Mouse (Mus musculus) right cerebral cortex, postnatal 4 days (tissue): Measurements from ENCODE around the gene Tsen54.

ENCODE experiments used
- DNase-seq: peaks from one replicate; pipeline ENCODE4 v3.0.0-alpha.2; 2022

The Tsen54 gene

DNA sequence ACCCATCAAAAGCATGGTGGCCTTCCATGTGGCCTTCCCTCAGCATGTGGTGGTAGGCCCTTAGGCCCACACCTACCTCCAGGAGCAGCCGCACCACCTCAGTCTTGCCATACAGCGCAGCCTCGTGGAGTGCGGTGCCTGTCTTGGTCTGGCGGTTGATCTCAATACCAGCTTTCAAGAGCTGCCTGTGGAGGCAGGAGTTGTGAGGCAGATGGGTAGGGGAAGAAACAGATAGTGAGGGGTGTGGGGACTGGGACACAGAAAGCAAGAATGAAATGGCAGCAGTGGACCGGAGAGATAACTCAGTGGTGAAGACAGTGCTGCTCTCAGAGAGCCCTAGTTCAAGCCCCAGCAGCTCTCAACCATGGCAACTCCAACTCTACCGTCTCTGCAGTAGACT is 9.5 kb upstream of the Tsen54 start:
- no peak for DNase-seq

DNA sequence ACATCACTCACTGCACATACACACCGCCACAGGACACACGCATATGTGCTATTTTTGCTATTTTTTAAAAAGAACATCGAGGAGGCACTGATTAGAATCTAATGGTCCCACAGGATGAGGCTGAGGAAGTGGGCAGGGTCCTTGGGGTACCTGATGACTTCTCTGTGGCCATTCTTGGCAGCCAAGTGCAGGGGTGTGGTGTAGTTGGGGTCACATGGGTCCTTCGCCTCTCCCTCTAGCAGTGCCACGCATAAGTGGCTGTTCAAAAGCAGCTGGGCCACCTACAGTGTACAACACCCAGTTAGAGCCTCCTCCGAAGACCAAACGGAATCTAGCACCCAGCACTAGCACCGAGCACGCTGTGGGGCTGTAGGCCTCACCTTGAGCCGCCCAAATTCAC is 8.4 kb upstream of the Tsen54 start:
- no peak for DNase-seq

DNA sequence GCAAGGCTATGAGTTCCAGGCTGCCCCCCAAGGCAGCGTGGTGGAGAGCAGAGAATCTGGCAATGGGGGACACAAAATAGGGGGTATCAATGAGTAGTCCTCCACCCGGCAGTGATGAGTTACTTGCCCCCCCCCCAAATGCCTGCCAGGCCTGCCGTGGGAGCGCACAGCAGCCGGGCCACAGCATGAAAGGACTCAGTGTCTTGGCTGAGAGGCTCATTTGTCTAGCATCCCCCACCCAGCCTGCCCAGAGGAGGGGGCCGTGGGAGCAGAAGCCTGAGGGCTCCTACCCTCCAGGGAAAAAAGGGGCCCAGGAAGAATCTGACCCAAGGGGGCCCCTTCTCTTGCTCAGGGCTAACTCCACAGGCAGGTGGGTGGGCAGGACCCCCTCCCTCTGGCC is 7.2 kb upstream of the Tsen54 start:
- DNase-seq = no peak

DNA sequence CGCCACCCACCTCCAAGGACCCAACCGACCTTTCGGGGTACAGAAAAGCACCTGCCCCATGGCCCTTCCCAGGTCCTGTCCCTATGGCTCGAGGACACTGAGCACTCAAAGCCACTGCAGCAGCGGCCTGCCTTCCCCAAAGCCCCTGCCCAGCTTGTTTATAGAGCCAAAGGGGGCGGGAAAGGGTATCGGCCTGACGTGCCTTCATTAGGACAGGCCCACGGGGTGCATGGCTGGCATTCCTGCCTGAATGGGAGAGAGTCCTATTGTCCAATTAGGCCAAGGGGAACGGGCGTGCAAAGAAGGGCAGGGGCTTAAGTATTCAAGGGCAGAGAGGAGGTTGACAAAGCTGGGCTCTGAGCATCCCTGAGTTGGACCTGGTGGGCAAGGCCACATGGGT is 6.6 kb upstream of the Tsen54 start:
- DNase-seq = no peak

DNA sequence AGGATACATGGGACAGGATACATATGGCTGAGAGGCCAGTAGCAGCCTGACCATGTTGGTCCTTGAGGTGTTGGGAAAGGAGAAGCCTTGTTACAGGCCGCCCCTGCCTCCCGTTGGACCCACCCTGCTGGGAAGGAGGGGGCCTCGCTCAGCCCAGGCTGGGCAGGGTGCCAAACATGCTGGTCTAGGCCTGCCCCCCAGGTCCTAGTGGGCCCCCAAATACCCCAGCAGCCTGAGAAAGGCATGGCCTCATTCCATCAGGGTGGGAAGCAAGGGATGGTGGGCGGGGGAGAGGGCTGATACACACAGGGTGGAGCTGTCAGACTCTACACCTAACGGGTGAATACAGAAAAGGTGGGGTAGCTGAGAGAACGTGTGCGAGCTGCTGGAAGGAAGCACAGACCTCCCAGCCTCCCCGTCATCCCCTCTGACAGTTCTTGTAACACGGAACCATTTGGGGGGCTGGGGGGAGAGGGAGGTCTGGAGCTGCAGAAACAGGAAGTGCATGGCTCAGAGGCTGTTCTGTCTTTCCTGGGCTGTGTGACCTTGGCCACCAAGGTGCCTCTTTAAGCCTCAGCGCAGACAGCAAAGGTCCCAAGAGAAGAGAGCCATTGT is 5.7 kb upstream of the Tsen54 start:
- DNase-seq = peak; percentile 68

DNA sequence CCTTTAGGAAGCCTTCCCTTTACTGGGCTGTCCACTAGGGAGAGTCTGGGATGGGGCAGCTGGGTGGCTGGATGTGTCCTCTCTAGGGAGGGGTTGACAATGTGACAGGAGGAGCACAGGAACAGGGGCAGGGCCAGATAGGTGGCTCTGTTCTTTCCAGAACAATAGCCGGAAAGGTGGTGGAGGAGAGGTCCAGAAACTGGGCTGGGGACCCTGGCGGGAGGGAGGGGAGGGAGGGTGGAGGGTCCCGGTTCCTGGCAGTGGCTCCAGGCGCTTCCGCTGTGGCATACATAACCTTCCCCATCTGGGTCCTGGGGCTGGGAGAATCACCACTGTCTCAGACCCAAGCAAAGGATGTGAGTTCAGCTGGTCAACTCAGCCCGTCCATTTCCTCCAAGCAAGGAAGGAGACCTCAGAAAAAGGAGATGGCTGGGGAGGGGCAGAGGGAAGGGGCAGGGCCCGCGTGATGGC is 5.2 kb upstream of the Tsen54 start:
- DNase-seq = no peak

DNA sequence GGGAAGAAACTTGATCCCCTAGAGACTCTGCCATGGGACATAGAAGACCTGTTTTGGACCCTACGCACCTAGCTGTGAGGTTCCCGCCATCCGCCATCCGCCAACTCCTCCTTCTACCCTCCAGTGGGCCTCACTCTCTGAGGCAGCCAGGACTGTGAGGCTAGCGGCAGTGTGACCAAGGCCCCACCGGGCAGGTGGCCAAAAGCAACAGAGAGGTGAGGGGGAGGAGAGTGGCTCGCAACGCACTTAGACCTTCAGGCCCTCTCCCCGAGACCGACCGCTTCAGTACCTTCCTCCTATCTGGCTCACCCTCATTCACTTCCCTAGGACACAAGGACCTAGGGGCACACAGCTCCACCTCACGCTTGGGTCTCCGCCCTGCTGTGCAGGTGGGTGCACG is 4.1 kb upstream of the Tsen54 start:
- DNase-seq = no peak

DNA sequence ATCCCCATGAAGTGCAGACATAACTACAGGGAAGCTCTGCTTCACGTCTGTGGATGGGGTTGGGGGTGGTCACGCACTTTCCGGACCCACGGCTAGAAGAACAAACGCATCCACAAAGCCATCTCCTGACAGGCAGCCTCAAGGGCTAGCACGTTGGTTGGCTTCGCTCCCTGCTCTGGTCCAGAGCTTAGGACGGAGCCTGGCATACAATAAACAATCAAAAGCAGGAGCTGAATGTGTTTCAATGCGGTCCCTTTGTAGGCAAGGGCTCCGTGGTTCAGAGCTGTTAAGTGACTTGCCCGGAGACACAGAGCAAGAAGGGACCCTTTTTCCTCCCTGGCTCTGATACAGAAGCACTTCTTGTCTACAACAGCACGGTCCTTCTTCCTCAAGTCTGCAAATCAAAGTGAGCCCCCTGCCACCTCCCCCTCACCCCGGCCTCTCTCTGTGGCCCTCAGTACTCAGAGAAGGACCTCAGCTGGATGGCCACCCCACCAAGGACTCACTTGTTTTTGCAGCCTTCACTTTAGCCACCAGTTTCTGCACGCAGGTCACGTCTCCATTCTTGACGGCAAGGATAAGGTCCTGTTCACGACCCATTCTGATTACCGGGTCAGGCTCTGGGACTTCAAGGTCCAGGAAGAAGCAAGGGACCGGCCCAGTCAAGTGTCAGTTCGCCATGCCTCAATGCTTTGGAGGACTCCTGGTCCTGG is 3.0 kb upstream of the Tsen54 start:
- DNase-seq = no peak

DNA sequence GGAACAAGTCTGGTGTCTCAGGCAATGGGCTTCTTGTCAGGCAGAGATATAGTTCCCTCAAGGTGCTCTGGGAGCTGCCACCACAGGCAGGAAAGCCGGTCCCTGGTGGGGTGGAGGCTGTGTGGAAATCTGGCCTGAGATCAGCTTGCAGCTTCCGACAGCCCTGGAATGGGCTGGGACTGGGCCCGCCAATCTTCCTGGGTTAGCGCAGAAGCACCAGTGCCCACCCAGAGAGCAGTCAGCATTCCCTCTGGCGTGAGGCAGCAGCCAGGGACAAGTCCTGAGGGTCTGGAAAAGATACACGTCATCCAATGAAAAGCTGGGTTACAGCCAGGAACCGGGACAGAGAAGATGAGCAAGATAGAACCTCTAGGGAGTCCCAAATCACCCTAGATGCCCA is 2.4 kb upstream of the Tsen54 start:
- no peak for DNase-seq

DNA sequence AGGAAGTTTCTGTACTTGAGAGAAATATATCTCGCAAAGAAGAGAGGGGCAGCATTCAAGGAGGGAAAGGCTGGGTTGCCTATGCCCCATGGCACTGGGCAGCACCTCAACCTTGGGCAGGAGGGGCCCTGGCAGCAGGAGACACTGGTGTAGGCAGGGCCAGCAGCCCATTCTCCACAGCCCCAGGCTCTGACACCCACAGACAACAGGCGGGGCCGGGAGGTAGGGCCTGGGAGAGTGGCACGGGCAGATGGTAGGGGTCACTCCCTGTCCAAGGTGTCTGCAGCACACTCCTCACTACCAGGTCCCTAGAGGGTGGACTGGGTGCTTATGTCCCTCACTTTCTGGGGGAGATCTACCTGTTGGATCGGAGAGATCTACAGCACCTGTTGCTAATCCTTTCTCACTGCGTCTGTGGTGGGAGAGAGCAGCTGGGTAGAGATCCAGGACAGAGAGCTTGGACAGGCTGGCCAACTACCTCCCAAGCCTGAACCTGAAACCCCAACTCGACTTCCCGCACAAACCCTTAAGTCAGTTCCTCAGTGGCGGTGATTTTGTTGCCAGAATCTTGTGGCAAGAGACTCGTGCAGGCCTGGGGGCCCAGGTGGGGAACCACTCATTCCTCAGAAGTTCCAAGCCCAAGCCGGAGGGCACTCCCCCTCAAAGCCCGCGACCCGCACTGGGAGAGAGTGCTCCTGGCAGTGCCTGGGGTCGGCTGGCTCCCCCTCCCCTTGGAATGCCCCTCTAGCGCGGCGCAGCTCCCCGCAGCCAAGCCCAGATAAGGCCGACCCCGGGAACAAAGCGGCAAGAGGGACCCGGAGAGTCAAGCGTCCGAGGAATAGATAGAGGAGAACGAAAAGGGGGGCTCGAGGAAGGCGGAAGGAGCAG is 1.7 kb upstream of the Tsen54 start:
- no peak for DNase-seq

DNA sequence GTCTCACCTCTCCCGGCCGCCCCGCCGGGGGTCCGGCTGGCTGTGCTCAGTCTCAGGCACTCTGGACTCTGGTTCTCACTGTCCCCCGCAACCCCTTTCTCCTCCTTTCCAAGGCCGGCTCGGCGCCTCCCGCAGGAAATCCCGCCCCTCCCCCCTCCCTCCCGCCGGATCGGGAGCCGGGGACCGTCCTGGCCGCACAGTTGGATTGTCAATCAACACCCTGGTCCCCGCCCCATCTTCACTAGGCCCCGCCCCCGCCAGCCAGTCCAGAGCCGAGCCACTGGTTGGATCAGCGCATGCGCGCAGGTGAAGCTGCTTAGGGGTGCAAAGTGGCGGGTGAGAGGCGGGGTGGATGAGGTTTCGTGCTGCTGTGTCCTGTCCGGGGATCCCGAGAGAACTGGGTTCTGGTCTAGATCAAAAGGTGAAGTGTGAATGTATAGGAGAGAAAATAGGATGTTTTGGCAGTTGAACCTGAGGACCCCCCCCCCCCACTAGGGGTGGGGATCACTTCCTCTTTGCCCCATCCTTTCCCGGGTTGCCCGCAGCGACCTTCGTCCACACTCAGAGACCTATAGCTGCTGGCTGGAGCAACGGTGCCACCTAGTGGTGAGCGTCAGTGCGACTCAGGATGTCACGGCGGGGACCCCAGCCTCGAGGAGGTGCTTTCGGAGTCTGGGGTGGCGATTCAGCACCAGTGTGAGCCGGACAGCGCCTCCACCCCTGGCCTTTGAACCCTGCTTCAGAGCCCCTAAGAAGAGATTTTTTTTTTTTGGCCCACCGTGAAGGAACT is 822 bp upstream of the Tsen54 start, which contains the start of gene Caskin2:
Gene Caskin2 (minus strand): TSS at position 133 of the 790 bp plus-strand sequence.
- peak; percentile 92 for DNase-seq

DNA sequence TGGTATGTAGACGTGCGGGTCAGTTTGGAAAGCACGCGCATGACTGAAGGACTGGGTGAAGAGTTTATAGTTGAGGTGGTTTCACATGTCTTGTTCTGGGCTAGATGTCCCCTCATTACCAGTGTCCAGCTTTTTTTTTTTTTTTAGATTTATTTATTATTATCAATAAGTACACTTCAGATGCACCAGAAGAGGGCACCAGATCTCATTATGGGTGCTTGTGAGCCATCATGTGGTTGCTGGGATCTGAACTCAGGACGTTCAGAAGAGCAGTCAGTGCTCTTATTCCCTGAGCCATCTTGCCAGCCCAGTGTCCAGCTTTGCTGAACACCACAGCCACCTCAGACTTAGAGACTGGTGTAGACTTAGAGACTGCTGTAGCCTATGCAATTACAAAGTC is 2.8 kb downstream of the Tsen54 start:
- no peak for DNase-seq

DNA sequence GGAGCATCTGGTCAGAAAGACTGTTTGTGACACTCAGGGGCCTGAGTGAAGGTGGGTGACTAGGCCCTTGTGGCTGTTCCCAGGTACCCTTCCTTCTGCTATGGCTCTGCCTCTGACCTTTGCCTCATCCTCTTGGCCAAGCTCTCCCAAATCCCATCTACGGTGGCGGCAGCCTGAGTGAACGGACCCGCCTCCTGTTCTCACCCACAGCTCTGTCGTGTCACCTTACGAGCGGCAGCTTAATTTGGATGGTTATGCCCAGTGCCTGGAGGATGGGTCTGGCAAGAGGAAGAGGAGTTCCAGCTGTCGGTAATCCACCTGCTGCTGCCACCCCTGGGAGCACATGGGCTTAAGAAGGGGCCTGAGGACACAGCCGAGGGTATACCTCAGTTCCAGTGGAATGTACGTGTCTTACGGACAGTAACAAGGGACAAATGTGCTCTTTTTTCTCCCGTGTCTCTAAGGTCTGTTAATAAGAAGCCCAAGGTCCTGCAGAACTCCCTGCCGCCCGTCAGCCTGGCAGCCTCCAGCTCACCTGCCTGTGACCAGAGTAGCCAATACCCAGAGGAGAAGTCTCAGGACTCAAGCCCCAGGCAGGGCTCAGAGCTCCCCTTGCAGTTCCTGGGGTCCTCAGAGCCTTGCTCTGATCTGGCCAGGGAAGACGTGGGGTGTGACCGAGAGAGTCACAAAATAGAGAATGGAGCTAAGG is 5.5 kb downstream of the Tsen54 start:
- no peak for DNase-seq

DNA sequence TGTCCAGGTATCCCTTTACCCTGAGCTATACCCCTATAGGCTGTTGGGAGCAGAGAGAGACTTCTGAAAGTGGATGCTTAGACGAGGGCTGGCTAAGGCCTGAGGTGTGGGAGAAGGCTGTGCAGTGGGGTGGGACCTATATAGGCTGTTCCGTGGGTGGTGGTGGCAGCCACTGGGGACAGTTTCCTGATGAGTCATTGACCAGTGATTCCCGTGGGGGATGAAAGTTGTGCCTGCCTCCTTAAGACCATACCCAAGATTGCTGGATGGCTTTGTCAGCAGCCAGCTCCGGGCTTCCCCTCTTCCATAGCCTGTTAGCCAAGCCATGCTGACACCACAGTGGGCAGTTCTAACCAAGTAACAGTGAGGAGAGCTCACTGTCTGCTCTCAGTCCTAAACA is 6.5 kb downstream of the Tsen54 start:
- no peak for DNase-seq

DNA sequence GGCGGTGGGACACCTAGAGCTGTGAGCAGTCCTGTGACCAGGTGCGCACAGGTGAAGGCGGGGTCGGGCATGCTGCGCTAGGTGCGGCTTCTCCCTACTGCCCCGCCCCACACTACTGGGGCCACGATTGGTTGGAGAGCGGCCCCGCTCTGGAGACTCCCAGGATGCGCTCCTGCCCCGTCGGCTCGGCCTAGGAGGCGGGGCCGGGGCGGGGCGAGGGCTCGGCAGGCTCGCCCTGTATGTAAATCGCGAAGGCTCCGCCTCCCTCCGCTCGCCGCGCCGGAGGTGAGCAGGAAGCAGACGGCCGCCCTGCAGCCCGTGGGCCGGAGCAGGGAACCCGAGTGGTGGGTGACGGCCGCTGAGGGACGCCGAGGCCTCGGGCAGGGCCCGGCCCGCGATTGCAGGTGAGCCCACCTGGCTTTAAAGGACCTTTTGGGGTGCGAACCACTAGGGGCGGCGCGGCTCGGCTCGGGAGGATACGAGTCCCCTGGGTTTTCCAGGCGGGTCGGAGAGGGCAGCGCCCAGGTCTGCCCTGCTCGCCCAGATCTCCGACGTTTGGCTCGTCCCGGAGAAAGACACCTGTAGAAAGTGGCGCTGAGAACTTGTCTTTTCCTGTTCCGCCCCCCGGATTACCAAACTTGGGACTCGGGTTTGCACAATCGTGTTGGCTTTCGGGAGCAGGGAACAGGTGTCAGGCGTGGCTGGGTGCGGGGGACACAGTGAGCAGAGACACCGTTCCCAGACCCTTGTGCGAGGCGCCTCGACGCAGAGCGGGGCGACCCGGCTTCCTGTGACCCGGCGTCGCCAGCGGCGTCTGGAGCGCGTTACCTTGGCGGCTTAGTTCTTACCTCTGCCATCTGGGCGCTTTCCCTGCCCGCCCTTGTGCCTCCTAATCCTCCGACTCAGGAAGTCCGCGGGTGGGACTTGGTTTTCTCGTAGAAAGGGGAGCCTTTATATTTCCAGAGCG is 9.5 kb downstream of the Tsen54 start, which contains the start of gene Llgl2:
Gene Llgl2 (plus strand): TSS at position 276 of the 967 bp plus-strand sequence.
- peak; percentile 51 for DNase-seq

DNA sequence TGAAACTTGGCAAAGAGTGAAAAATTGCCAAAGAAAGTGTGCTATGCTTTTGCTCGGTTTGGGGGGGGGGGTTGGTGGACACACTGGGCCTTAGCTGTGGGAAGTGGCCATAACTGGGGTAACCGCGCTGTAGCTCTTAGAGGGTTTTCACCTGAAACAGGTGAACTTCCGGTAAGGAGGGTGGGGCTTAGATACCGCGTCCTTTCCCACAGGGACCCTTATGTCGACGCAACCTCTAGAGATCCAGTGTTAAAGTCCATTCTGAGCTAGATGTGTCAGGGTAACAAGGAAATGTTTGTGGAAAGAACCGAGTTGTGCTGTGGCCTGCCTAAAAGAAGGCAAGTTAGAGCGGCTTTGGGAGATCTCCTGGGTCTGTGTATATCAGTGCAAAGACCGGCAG is 10.3 kb downstream of the Tsen54 start:
- no peak for DNase-seq

DNA sequence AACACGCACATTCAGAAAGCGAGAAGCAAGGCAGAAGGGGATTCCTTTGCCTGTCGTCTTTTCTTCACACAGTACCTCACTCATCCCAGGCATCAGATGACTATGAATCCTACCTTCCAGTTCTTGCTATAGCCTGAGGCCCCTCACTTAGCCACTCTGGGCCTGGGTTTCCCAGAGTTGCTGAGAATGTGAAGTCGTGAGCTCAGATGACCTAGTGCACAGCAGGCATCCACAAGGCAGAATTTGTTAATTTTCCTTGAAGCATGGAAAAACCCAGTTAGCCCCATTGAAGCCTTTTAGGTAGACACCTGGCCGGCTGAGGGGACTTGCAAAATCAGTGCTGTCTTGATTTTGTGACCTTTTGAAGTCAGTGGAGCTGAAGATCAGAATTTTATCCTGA is 12.0 kb downstream of the Tsen54 start:
- DNase-seq = no peak

DNA sequence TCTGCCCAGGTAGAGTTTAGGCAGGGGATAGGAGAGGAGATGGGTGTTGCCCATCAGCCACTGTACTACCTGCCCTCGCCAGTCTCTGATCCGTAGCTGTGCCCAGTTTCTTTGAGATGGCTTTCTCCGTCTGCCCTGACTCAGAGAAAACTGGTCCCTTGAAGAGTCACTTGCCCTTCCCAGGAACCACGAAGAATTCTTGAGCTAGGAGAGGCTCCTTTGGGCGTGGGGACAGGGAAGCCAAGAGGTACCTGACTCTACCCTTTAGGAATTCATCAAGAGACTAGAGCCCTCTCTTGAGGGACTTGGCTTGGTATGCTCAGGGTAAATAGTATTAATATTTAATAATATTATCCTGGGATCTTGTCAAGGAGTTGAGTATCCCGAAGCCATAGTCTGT is 13.1 kb downstream of the Tsen54 start:
- no peak for DNase-seq

DNA sequence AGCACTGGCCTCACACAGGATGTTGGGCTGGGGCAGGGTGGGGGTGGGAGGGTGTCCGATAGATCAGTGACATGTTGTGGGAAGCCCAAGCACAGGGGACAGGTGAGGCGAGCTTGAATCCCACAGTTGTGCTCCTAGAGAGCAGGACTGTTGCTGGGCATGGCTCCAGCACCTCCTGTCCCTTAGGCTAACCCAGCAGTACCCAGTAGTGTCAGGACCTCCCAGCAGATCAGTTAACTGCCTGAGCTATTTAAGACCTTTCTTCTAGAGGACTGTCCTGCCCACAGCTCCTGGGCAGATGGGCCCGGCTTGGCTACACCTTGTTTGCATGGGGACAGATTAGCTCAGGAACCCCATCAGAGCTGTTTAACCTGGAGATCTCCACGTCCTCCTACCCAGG is 14.5 kb downstream of the Tsen54 start:
- DNase-seq = no peak

DNA sequence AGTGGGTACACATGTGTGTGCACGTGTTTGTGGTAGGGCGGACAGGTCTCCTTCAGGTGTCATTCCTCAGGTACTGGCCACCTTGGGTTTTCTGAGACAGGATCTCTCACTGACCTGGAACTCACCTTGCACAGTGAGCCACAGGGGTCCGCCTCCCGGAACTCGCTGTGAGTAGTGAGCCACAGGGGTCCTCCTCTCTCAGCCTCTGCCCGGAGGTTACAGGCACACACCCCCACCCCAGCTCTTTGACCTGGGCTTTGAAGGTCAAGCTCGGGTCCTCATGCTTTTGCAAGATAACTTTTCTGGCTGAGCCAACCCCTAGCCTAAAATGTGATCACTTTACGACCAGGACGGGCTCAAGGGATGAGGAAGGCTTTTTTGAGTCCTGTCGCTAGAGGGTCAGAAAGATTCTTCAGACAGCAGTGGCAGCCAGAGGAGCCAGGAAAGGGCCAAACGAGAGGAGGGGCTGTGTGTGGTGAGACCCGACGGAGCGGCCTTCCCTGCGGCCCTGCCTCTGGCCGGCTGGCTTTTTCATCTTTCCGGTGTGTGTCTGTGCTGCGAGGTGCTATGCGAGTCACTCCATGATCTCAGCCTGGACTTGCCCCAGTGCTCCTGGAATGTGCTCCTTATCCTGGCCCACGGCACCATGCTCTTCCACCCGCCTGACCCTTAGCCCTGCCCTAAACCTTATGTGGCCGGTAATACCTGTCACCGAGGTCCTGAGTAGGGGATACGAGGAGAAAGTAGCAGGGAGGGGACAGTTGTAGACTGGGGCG is 16.2 kb downstream of the Tsen54 start:
- no peak for DNase-seq
